Mouse (Mus musculus) thymus, postnatal 4 days (tissue): Measurements from ENCODE around the gene Tanc2.

Experiments used
- DNase-seq: peaks from one replicate; pipeline ENCODE4 v3.0.0; 2021

Gene Tanc2

DNA sequence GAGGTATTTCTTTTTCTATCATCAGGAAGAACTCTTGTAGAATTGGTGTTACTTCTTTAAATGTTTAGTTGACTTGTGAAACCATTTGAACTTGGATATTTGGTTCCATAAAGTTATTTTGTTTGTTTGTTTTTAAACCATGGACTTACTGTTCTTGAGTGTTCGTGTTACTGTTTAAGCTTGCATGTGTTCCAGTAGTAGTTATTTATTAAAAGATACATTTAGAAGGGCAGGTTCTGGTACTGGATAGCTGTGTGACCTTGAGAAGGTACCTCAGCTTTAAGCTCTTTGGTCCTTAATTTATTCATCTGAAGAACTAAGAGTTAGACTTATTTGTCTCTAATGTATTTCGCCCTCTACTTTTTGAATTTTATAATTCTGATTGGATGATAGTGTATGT, 64.8 kb downstream of the Tanc2 start:
- no peak for DNase-seq

DNA sequence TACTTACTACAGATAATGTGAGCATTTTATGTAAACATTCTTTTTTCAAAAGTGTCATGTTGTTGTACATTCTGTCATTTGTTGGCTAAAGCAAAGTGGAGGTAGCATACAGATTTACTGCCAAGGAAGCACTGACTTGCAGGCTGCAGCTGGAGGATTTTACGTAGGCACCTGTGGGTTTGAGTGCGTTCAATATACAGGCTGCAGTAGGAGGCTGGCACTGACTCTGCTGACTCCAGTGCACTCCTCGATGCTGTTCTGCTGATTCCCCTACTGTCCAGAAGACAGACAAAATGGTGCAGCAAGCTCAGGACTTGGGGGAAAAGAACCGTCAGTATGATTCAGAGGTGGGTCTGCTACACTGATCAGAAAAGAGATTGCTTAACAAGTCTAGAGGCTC, 65.5 kb downstream of the Tanc2 start:
- no peak for DNase-seq

DNA sequence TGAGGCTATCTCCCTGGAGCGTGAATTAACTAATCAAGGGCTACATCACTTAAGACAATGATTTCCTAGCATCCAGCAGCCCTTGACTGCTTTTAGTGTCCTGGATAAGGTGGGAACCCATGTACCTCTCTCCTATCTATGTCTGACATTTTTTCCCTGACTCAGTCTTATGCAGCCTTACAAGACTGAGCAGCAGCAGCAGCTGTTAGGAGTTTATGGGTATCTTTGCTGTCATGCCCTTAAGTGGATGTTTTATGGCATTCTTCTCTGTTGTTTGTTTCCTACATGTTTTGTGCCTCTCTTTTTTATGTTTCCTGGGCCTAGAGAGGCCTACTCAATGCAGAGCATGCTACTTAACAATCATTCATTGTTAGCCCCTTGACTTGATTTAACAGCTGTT, 78.1 kb downstream of the Tanc2 start:
- DNase-seq = no peak

DNA sequence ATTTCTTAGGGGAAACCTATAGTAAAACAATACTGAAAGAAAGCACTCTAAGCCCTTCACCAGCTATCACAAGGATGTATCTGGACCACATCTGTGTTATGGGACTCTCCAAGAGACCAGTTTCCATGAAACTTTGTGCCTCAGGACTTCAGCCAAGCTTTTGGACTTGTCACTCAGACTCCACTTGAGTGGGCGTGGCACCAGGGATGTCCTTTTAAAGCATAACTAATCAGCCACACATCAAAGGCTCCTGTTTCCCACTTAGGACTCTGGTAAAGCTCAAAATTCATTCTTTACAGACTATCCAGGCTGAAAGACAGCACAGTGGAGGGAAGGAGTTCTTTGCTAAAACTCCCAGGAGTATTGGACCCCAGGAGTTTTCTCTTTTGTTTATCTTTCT, 89.2 kb downstream of the Tanc2 start:
- no peak for DNase-seq

DNA sequence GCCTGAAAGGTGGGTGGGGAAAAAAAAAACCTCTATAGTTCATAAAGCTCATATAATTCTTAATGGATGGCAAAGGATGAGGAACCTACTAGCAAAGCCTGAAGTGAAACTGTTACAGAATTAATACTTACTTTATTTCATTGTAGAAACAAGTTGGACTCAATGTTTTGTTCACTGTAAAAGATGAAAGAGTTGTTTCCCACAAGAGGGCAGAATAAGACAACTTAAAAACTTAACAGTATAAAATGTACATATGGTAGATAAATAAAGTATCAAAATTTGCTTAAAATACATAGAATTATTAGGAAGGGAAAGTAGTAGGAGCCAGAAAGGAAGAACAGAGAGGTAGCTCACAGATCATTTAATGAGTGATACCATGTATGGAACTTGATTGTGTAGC, 95.0 kb downstream of the Tanc2 start:
- DNase-seq = no peak

DNA sequence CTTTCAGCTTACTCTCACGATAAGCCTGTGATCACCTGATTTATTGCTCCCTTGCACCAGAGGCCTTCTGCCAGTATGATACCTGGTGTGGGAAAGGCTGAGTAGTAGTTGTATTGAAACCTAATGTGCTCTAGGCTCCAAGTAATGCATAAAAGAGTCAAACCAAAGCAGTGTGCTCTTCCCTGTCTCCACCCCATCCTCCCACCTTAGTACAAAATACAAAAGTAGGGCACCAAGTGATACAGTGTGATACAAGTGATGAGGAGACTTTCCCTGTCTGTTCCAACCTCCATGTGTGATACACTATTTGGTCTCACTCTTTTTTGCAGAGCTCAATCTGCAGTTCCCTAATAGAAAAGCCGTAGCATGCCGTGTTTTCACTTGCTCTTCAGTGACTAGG, 110.7 kb downstream of the Tanc2 start:
- no peak for DNase-seq

DNA sequence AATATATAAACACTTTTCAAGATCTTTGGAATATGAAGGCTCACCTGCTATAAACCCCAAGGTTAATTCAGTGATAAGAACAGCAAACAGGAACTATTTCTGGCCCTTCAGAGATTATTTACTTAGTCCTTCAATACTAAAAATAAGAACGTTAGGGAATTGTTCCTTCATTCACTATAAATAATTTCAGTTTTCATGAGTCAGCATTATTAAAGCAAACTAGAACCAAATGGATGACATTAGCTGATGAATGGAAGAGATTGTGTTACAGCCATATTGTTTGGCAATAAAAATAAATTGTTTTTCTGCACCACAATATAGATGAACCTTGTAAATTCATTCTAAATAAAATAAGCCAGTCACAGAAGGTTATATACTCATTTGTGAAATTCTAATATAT, 129.9 kb downstream of the Tanc2 start:
- no peak for DNase-seq

DNA sequence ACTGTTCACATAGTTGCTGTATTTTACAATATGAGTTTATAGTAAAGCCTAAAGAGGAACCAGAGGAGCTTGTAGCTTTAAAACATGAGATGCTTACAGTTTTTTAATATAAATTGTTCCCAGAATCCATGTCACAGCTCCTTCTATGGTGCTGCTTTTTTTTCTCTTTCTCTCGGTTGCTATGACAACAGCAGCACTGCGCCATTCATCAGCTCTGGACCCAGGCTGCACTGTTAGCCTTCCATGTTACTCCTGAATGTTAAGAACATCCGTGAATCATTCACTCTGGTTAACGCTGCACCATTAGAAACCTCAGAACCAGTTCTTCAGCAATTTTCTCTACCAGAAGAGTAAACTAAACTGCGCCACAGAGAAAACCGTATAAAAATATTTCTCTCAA, 141.8 kb downstream of the Tanc2 start:
- no peak for DNase-seq

DNA sequence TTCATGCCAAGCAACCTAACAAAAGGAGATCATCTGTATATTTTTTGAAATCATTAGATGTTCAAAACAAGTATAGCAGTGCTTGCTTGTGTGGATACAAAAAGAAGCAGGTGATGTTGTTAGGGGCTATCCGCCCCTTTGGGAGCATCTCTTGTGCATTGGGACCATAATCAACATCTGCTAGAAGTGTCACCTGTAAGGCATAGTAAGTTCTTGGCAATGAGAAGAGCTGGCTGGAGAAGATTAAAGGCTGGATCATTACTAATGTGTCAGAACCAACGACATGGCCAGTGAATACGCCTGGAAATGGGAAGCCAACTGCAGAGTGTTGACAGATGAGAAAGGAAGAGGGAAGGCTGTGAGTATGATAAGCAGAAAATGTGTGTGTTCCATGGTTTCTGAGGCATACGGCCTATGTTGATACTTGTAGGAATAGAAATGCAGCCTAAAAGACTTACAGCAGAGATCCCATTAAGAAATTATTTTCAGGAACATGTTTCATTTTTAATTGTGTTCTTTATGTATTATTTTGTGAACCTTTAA, 142.3 kb downstream of the Tanc2 start:
- no peak for DNase-seq

DNA sequence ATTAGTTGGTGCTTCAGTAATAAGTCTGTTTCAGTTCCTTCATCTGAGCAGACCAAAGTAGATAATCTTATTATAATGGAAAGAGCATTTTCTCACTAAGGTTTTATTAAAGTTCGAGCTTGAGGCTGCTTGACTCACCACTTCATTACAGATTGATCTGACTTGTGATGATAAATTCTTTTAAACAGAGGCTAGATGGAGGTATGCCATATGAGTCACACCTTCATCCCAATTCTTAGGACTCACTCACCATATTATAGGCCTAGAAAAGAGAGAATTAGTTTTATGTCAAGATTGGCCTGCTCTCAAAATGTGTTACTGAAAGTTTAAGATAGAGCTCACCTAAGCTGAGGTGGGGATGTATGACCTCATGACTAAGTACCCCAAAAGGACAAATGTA, 153.4 kb downstream of the Tanc2 start:
- no peak for DNase-seq

DNA sequence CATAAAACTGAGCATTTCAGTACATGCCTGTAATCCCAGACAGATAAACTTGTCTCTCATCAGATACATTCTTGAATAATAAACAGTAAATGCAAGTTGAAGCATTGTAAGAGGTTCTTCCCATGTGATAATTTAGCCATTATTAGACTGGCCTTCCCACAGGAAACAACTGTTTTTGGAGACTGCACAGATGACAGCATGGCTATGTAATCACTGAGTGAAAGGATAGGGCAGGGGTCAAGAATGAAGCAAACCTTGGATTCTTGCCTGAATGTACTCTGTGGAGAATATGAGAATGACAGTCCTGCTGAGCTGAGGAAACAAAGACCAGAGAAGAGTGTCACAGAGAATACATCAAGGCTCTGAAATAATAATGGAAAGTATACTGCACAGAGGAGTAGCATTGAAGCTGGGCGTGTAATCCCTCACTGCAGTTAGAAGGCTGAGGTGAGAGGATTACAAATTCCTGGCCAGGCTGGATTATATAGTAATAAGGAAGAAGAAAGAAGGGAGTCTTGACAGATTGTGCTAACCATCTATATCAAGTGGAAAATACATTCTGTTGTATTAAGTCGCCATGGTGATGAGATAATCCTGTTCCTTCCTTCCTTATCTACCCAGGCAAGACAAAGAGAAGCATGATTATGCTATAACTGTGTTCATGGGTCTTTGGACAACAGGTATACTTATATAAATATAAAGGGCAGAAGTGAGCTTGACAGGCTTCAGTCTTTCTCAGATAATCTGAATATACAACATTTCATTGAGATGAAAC, 159.7 kb downstream of the Tanc2 start:
- DNase-seq = no peak

DNA sequence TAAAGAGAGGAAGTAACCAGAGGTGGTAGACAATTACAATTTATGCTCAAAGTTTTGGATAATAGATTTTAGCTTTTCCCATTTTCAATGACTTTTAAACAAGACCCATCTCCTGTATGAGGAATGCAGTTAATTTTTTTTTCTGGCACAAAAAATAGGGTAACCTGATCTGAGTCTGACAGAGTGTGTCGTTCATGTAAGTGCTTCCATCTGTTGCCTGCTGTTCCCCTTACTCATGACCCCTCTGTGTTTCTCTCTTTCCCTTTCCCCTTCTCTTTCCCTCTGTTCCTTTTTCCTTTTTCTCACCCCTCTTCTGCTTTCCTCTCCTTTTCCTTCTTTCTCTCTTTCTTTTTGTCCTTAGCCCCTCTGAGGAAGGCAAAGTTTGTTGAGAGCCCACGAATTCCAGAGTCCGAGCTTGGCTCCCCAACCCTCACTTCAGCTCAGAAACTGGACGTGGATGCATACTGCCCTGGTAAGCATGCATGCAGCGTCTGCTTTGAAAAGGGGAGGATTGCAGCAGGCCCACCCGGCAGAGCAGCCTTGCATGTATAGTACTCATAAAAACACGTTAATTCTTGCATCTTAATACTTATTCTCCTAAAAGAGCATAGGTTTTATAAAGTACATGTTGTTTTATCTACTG, 168.9 kb downstream of the Tanc2 start:
- no peak for DNase-seq

DNA sequence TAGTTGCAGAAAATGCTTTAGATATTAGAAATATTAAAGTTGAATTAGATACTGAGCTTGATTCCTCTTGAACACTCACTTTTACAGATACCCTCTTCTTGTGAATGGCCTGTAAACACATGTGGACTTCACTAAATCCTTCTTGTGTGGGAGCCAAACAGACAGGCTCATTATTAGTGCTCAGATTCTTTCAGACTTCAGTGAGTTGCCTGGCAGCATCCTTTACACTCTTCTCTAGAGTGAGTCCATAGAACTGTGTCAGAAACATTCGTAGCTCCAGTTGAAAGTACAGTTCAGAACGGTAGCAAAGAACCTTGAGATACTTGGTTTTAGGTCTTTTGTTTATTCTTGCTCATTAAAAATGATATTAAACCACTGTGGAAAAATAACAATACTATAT, 169.6 kb downstream of the Tanc2 start:
- DNase-seq = no peak

DNA sequence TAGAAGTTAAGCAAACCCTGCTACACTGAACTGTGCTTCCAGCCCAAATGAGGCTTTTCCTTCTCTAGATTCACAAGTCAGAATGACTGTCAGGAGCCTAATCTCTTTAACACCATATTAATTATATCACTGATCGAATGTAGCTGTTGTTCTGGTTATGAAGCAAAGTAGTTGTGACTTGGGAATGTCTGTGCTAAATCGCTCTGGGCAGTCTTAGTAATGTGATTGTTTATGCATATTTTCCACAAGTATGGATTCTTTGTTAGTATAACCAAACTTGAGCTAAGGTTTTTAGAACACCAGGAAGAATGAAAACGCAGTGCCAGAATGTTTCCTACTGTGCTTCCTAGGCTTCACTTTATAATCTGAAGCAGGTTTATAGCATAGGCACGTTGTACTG, 170.6 kb downstream of the Tanc2 start:
- no peak for DNase-seq

DNA sequence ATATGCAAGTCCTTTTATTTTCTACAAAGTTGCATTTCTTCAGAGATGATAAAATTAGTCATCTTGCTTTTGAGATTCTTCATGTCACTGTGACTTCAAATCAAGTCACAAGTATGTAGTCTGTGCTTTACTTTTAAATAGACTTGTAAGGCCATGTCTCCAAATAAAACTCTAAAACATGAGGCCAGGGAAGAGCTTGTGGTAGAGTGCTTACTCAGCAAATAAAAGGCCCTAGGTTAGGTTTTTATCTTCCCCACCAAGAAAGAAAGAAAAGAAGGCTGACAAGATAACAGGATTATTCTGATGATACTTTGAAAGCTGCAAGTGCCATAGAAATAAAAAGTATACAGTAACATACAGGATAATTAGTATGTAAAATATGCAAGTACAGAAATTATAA, 188.0 kb downstream of the Tanc2 start:
- no peak for DNase-seq

DNA sequence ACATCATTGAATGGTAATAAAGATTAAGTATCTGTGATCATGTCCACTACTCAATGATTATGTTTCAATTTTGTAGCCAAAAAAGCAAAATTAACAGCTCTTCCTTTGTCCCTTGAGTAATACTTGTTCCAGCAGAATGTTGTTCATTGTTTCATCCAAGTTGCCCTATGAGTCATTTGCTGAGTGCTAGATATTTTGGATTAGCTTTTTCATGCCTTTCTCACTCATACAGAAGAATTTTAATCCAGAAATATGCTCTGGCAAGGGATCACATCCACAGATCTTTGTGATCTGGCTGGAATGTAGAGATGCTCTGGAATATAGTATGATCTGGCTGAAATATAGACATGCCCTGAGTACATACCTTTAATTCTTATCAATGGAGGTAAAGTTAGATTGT, 202.7 kb downstream of the Tanc2 start:
- no peak for DNase-seq

DNA sequence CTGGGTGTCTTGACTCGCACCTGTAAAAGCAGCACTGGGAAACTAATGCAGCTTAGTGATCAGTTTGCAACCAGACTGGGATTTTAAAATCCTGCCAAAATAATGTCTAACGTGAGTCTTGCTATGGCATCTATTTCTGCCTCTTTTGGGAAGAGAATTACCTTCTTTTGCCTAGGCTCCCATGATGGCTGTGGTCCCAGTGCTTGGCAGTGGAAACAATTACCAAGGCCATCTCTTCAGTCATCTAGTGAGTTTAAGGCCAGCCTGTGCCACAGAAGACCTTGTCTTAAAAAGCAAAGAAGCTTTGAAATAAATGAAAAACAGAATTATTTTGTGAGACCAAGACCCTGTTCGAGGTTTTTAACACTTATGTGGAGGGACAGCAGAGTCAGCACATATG, 213.9 kb downstream of the Tanc2 start:
- no peak for DNase-seq

DNA sequence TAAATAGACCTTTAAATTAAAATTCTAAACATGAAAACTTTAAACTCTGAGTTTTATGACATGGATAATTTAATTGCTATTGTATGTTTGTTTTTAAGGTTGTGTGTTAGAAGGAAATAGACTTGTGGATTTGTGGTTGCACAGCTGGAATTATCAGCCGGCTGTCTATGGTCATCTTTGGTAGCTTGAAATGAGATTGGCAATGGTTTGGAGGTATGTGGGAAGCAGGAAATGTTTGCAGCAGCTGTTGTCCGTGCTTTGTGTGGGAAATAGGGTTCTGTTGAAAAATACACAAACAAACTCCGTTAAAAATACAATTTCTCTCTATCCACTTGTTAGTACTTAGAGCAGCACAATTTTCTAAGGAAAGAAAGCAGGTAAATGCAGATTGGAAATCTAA, 215.0 kb downstream of the Tanc2 start:
- DNase-seq = no peak

DNA sequence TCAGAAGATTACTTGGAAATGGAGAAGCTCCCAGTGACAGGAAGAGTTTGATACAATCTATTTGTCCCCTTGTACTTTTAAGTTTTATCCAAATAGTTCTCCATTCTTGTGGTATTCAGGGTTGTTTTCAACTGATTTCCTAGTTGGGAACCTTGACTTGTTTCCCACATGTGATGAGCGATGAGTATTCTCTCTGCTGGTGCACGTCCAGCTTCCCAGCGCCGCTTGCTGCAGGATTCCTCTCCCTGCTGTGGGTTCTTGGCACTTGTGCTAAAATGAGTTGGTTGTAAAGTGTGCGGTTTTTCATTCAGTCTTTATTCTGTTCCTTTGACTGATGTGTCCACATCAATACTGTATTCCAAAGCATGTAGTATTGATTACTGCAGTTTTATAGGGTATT, 217.3 kb downstream of the Tanc2 start:
- no peak for DNase-seq

DNA sequence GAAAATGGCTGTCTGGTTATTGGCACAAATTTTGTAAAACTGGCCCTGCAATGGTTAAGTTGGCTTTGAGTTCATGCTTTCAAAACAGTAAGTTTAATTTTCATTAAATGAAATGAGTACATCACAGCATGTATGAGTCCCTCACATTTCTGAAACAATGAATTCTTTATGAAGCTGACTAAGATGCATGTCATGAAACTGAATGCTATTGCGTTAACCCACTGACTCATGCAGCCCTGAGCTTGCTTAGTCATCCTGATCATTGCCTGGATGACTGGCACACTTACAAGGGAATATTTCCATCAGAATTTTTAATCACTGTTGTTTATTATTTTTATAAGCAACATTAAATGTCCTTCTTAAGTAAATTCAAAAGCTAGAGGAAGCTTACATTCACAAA, 233.5 kb downstream of the Tanc2 start:
- no peak for DNase-seq

DNA sequence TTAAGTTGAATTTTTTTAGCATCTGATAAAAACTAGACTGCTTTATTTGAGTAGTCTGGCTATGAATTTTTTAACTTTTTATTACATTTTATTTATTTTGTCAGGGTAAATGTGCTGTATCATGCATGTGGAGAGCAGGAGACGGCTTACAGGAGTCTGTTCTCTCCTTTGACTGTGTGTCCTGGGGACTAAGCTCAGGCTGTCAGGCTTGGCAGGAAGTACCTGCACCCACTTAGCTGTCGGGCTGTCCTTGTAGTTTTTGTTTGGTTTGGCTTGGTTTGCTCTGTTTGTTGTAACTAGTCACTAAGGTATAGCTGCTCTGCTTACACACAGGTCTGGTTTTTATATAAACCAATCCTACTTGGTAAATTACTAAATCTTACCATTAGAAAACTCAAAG, 234.0 kb downstream of the Tanc2 start:
- no peak for DNase-seq

DNA sequence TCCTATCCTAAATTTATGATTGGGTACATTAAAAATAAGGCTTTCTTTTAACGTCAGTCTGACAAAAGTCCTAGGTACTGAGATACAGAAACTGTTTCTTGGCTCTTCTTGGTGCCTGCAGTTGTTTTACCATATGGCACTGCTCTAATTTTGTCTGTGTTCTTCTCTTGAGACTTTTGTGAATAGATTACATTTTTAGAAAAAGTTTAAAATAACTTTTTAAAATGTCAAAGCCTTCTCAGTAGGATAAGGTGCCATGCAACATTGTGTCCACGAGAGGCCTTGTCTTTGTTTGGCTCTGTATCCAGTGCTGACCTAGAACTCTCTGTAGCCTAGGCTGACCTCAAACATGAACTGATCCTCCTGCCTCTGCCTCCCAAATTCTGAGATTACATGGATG, 238.4 kb downstream of the Tanc2 start:
- DNase-seq = no peak

DNA sequence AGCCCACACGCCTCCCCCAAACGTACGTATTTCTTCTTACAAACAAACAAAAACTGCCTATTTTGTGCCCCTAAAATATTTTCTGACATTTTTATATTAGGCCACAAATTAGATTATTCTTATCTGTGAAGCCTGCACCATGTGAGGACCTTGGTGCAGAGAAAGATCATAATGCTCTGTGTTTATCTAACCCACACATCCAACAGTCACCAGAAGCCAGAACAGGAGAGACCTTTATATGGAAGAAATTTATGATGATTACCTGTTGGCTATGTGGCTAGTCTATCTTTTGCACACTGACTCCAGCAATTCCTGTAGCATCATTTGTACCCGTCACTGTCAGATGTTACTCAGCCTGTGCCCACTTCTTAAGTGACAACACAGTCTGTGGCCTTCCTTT, 245.4 kb downstream of the Tanc2 start:
- no peak for DNase-seq

DNA sequence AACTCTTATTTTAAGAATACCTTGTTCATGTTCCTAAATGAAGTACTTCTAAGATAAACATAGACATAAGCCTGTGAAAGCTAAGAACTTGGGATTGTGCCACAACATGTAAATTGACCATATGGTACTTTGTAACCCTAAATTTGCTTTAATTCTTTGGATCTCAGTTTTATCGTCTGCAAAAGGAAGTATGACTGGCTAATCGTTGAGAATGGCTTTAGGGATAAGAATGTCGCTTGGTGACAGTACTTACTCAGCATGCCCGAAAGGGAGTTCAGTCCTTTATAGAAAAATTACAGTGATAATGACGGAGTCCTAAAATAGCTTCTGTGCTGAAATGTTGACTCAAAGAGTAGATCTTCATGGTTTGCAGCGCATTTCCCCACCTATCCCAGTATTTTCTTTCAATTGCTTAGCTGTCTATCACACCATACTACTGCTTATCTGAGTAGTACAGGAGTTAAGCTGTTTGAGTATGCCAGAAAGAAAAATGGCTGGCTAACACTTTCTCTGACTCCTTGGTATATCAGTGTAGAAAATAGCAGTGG, 246.6 kb downstream of the Tanc2 start:
- DNase-seq = no peak

DNA sequence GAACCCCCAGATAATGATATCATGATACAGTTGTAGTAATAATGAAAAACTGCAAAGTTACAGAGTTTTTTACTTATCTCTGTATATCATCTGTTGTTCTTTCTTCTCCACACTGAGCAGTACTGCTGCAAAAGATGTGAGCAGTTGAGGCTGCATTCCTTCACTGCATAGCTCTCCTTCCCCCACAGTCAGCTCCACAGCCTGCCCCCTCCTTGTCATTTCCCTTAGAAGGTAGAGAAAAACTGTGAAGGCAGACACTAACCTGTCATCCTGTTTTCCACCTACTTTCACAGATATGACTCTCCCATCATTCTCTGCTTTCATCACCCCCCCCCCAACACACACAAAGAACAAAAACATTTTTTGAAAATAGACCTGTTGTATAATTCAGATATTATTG, 248.2 kb downstream of the Tanc2 start:
- no peak for DNase-seq
